Mouse (Mus musculus): ENCODE data around the gene Fam183b. TPM values are rescaled to one million over a fixed set of nuclear protein-coding genes. Genes with fewer than 3 reads are reported as not detected.

Gene Fam183b
- polyA plus RNA-seq (2012; fragmentation: generic; extraction: Trizol) = not detected

GRCm38 (mm10) chr11:58801558-58802228 is at the start of gene Fam183b:
Fam183b (minus strand) TSS chr11:58801960.

GRCm38 (mm10) chr11:58846919-58847461 is 45.2 kb upstream of the Fam183b start, which contains the start of gene Gm12258:
Gm12258 (plus strand) TSS chr11:58847158.

GRCm38 (mm10) chr11:58838951-58839350 is 37.2 kb upstream of the Fam183b start, which contains the start of gene Olfr311:
Olfr311 (plus strand) TSS chr11:58839251.

GRCm38 (mm10) chr11:58828937-58829336 is 27.2 kb upstream of the Fam183b start, which contains the start of gene Olfr312:
Olfr312 (plus strand) TSS chr11:58829237.

DNA sequence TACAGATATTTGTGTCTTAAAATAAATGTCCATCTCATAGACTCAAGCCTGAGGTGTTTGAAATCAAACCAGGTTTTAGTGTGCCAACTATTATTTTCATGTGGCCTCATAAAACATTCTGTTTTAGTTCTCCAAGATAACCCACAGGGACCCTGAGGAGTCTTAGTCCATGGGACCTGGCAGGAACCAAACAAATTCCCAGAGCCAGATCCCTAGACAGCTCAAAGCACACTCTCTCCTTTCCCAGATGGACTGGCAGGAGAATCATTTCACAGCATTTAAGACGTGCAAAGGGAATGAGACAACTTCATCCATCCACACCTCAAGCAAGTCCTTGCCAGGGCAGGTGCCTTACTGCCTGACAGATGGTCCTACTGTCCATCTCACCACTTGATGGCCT is 12.9 kb upstream of the Fam183b start, which contains the start of gene Olfr313:
TSS of gene Olfr313 (plus strand) at position 301 of the 400 bp plus-strand sequence.

GRCm38 (mm10) chr11:58782480-58783089 is 19.2 kb downstream of the Fam183b start, which contains the start of gene Olfr314:
Olfr314 (plus strand) TSS chr11:58782952.

DNA sequence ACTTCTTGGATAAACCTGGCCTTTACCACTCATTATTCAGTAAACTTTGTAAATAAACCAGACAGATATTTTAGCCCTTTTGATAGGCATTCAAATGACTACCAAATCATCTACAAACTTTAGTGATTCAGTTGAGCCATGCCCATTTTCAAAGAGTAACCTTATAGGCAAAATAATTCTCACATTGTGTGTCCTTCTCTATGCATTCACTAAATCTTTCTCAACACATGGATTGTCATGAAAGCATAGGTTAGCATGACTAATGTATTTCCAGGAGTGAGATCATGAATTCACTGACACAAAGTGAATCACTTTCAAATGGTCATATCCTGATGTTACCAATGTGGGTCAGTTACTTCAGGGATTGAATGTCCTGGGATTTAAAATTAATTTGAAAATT is 28.9 kb downstream of the Fam183b start, which contains the start of gene Olfr315:
TSS of gene Olfr315 (plus strand) at position 301 of the 400 bp plus-strand sequence.

DNA sequence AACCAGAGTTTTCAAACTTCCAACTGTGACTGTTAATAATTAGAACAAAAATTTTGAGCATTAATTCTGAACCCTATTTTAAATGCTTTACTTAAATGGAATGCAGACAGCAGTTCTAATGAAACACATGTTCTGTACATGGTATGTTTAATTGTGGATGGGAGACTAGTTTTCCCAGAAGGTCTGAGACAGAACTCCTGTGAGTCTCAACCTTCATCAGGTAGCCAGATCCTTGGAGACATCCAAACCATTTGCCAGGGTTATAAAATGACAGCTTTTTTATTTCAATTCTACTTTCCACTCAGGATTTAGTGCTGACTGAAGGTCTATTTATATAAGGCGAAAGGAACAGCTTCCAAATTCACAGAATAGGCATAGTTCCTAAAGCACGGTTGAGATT is 49.3 kb downstream of the Fam183b start, which contains the start of gene Olfr316:
TSS of gene Olfr316 (plus strand) at position 301 of the 400 bp plus-strand sequence.

Other genes starting within 250 kb of the Fam183b start
- gene Olfr328, start 246.3 kb downstream of the Fam183b start, polyA plus RNA-seq (2012; fragmentation: generic; extraction: Trizol) = not detected
- not detected for gene Olfr224, start 231.4 kb downstream of the Fam183b start, polyA plus RNA-seq (2012; fragmentation: generic; extraction: Trizol)
- not detected for gene Olfr325, start 224.2 kb downstream of the Fam183b start, polyA plus RNA-seq (2012; fragmentation: generic; extraction: Trizol)
- not detected for gene Olfr324, start 206.8 kb downstream of the Fam183b start, polyA plus RNA-seq (2012; fragmentation: generic; extraction: Trizol)
- gene 2210407C18Rik, start 185.9 kb downstream of the Fam183b start, polyA plus RNA-seq (2012; fragmentation: generic; extraction: Trizol) = not detected
- gene Olfr323, start 171.5 kb downstream of the Fam183b start, polyA plus RNA-seq (2012; fragmentation: generic; extraction: Trizol) = not detected
- not detected for gene Trim58, start 161.5 kb downstream of the Fam183b start, polyA plus RNA-seq (2012; fragmentation: generic; extraction: Trizol)
- not detected for gene Olfr322, start 143.2 kb downstream of the Fam183b start, polyA plus RNA-seq (2012; fragmentation: generic; extraction: Trizol)
- gene Olfr320, start 120.9 kb downstream of the Fam183b start, polyA plus RNA-seq (2012; fragmentation: generic; extraction: Trizol) = not detected
- not detected for gene Olfr319, start 102.8 kb downstream of the Fam183b start, polyA plus RNA-seq (2012; fragmentation: generic; extraction: Trizol)
- not detected for gene Olfr318, start 77.9 kb downstream of the Fam183b start, polyA plus RNA-seq (2012; fragmentation: generic; extraction: Trizol)
- gene Olfr317, start 62.7 kb downstream of the Fam183b start, polyA plus RNA-seq (2012; fragmentation: generic; extraction: Trizol) = not detected
- gene Olfr316, start 49.2 kb downstream of the Fam183b start, polyA plus RNA-seq (2012; fragmentation: generic; extraction: Trizol) = not detected
- not detected for gene Olfr315, start 28.8 kb downstream of the Fam183b start, polyA plus RNA-seq (2012; fragmentation: generic; extraction: Trizol)
- gene Olfr314, start 19.0 kb downstream of the Fam183b start, polyA plus RNA-seq (2012; fragmentation: generic; extraction: Trizol) = not detected
- gene Olfr313, start 13.0 kb upstream of the Fam183b start, polyA plus RNA-seq (2012; fragmentation: generic; extraction: Trizol) = not detected
- not detected for gene Olfr312, start 27.3 kb upstream of the Fam183b start, polyA plus RNA-seq (2012; fragmentation: generic; extraction: Trizol)
- not detected for gene Olfr311, start 37.3 kb upstream of the Fam183b start, polyA plus RNA-seq (2012; fragmentation: generic; extraction: Trizol)
- gene Gm12258, start 45.2 kb upstream of the Fam183b start, polyA plus RNA-seq (2012; fragmentation: generic; extraction: Trizol) = 1 to 10 TPM in 1 of 2 experiments, under 1 TPM in 1; 0.11 to 2.9 TPM
- gene 2810021J22Rik, start 65.3 kb upstream of the Fam183b start, polyA plus RNA-seq (2012; fragmentation: generic; extraction: Trizol) = 1 to 10 TPM in 1 of 2 experiments, under 1 TPM in 1; 0.29 to 1.5 TPM
- gene Zfp39, start 102.3 kb upstream of the Fam183b start, polyA plus RNA-seq (2012; fragmentation: generic; extraction: Trizol) = 1 to 10 TPM in 1 of 2 experiments, under 1 TPM in 1; 0.09 to 1.9 TPM
- gene Btnl10, start 115.9 kb upstream of the Fam183b start, polyA plus RNA-seq (2012; fragmentation: generic; extraction: Trizol) = not detected
- gene Rnf187, start 137.0 kb upstream of the Fam183b start, polyA plus RNA-seq (2012; fragmentation: generic; extraction: Trizol) = 100 to 1,000 TPM; 296 to 362 TPM
- under 1 TPM; 0.05 to 0.38 TPM for gene Hist3h2ba, start 147.0 kb upstream of the Fam183b start, polyA plus RNA-seq (2012; fragmentation: generic; extraction: Trizol)
- 10 to 100 TPM in 1 of 2 experiments, 1 to 10 TPM in 1; 3.7 to 31.0 TPM for gene Hist3h2a, start 152.7 kb upstream of the Fam183b start, polyA plus RNA-seq (2012; fragmentation: generic; extraction: Trizol)
- under 1 TPM; 0.05 to 0.61 TPM for gene Trim17, start 152.7 kb upstream of the Fam183b start, polyA plus RNA-seq (2012; fragmentation: generic; extraction: Trizol)
- 10 to 100 TPM in 1 of 2 experiments, 1 to 10 TPM in 1; 6.5 to 24.8 TPM for gene Trim11, start 176.1 kb upstream of the Fam183b start, polyA plus RNA-seq (2012; fragmentation: generic; extraction: Trizol)